Mouse (Mus musculus) heart, postnatal 0 days (tissue): Measurements from ENCODE around the gene Nt5c.

Source experiments
- CTCF ChIP-seq: IDR thresholded peaks from 2 replicates; pipeline ENCODE4 v1.5.1; 2016; ENCODE audit warnings: antibody characterized with exemption, control low read depth, low read depth
- EP300 ChIP-seq: IDR thresholded peaks from 2 replicates; pipeline ENCODE4 v1.6.1; 2016; ENCODE audit warnings: antibody characterized with exemption, low read depth

GRCm38 (mm10) chr11:115535401-115536037, 43.9 kb upstream of the Nt5c start:
- no peak for TF ChIP-seq CTCF
- TF ChIP-seq EP300: no peak
